ENCODE assay signal across 30 mouse cellular contexts in the genomic region with DNA sequence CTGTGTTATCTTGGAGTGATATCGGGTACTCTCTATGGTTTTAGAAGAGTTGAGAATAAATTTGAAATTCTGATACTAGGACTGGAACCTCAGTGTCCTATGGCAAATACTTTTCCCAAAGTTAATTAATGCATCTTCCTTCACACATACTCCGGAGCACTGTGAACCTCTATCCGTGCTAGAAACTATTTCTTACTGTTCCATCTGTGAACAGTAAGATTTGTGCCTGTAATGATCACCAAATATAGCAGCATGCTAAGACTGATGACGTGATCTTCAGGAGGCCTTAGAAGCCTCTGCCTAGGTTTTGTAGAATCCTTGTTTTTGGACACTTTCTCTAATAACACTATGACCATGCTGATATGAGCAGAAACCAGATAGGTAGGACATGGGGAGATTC. TPM values are rescaled to one million over a fixed set of nuclear protein-coding genes. Genes with fewer than 3 reads are reported as not detected.
"Had no signal": no experiment of that assay in that cellular context is flagged by ENCODE, and none has a peak within 500 bp of the region (broad histone marks: within the 10 kb centered on the region; RNA-seq: fewer than 3 reads in every experiment).

No protein-coding gene starts in this region.

- H3K9me3 ChIP-seq: embryonic facial prominence, embryonic 10.5 days; embryonic facial prominence, embryonic 13.5 days; embryonic facial prominence, embryonic 15.5 days; forebrain, embryonic 10.5 days; forebrain, embryonic 12.5 days; forebrain, embryonic 13.5 days; forebrain, embryonic 15.5 days; heart, embryonic 10.5 days had no signal

- ATAC-seq: forebrain, embryonic 13.5 days; forebrain, embryonic 14.5 days; forebrain, embryonic 15.5 days; forebrain, embryonic 16.5 days; forebrain, postnatal 0 days had no signal

- H3K27me3 ChIP-seq: embryonic facial prominence, embryonic 12.5 days; embryonic facial prominence, embryonic 13.5 days; embryonic facial prominence, embryonic 15.5 days; forebrain, embryonic 12.5 days; forebrain, embryonic 13.5 days; forebrain, embryonic 15.5 days had no signal

- H3K9ac ChIP-seq: embryonic facial prominence, embryonic 12.5 days; embryonic facial prominence, embryonic 13.5 days; embryonic facial prominence, embryonic 15.5 days; forebrain, embryonic 12.5 days; forebrain, embryonic 13.5 days; forebrain, embryonic 15.5 days; forebrain, postnatal 0 days had no signal

- DNase-seq: cerebellum, adult 8-10 months; cerebellum, adult 9-10 months; cerebellum, adult 9-11 months; cerebellum, postnatal 10 days; cerebellum, postnatal 14 days; cerebellum, postnatal 25 days; cerebellum, postnatal 36 days; embryo, embryonic 11 days; forebrain, postnatal 0 days; gastrocnemius, adult 2 months; gastrocnemius, postnatal 10 days; gastrocnemius, postnatal 25 days; gastrocnemius, postnatal 36 days; heart, adult 11 months; heart, adult 18-20 months; heart, adult 2 months had no signal

- H3K4me1 ChIP-seq: embryonic facial prominence, embryonic 10.5 days; embryonic facial prominence, embryonic 12.5 days; embryonic facial prominence, embryonic 13.5 days; embryonic facial prominence, embryonic 15.5 days; forebrain, embryonic 10.5 days; forebrain, embryonic 12.5 days; forebrain, embryonic 15.5 days; heart, embryonic 10.5 days had no signal

- H3K36me3 ChIP-seq: embryonic facial prominence, embryonic 10.5 days; embryonic facial prominence, embryonic 12.5 days; embryonic facial prominence, embryonic 13.5 days; embryonic facial prominence, embryonic 15.5 days; forebrain, embryonic 10.5 days; forebrain, embryonic 12.5 days; forebrain, embryonic 15.5 days; heart, embryonic 10.5 days had no signal

- H3K4me2 ChIP-seq: embryonic facial prominence, embryonic 12.5 days; embryonic facial prominence, embryonic 13.5 days; embryonic facial prominence, embryonic 15.5 days; forebrain, embryonic 12.5 days; forebrain, embryonic 13.5 days; forebrain, embryonic 15.5 days had no signal

- H3K27ac ChIP-seq: embryonic facial prominence, embryonic 10.5 days; embryonic facial prominence, embryonic 12.5 days; embryonic facial prominence, embryonic 13.5 days; embryonic facial prominence, embryonic 15.5 days; forebrain, embryonic 10.5 days; forebrain, embryonic 12.5 days; forebrain, embryonic 13.5 days; forebrain, embryonic 15.5 days; gastrocnemius, adult 2 months; heart, adult 2 months; heart, embryonic 10.5 days had no signal

- H3K4me3 ChIP-seq: embryonic facial prominence, embryonic 10.5 days; embryonic facial prominence, embryonic 12.5 days; embryonic facial prominence, embryonic 13.5 days; embryonic facial prominence, embryonic 15.5 days; erythroblast, embryonic 14.5 days; forebrain, embryonic 10.5 days; forebrain, embryonic 12.5 days; forebrain, embryonic 13.5 days; forebrain, embryonic 15.5 days; gastrocnemius, adult 2 months; heart, adult 2 months; heart, embryonic 10.5 days had no signal

RNA-seq across cellular contexts. Expression of a gene that starts 35.4 kb away (rescaled TPM):
- total RNA-seq: common myeloid progenitor, adult 5-6 weeks; granulocyte monocyte progenitor cell, adult 5-6 weeks had no signal
